Mouse (Mus musculus) intestine, embryonic 15.5 days (tissue): ENCODE results near the gene Insl3. TPM values are rescaled to one million over a fixed set of nuclear protein-coding genes. Genes with fewer than 3 reads are reported as not detected.

Experiments
- ATAC-seq: fragments of 200-750 bp; cut with Nextera tagmentation; 2 replicates; pipeline ENCODE4 v1.8.0; 2017; ENCODE audit warnings: moderate TSS enrichment, moderate library complexity
- H3K27ac ChIP-seq: fragments of 300-500 bp; sonication (generic); 2 replicates; pipeline ENCODE4 v1.5.1; 2015; ENCODE audit warnings: mild to moderate bottlenecking, inconsistent platforms
- H3K27me3 ChIP-seq: fragments of 300-500 bp; sonication (generic); replicated peaks from 2 replicates; pipeline ENCODE4 v1.6.1; 2015; ENCODE audit warnings: inconsistent platforms
- H3K36me3 ChIP-seq: fragments of 300-500 bp; sonication (generic); 2 replicates; pipeline ENCODE4 v1.6.1; 2015; ENCODE audit warnings: inconsistent platforms
- H3K4me1 ChIP-seq: fragments of 300-500 bp; sonication (generic); replicated peaks from 2 replicates; pipeline ENCODE4 v1.6.1; 2015; ENCODE audit warnings: inconsistent platforms
- H3K4me2 ChIP-seq: fragments of 300-500 bp; sonication (generic); replicated peaks from 2 replicates; pipeline ENCODE4 v1.6.1; 2015; ENCODE audit warnings: mild to moderate bottlenecking, inconsistent platforms
- H3K4me3 ChIP-seq: fragments of 300-500 bp; sonication (generic); replicated peaks from 2 replicates; pipeline ENCODE4 v1.5.1; 2015; ENCODE audit warnings: inconsistent platforms
- H3K9ac ChIP-seq: fragments of 300-500 bp; sonication (generic); 2 replicates; pipeline ENCODE4 v1.6.1; 2015; ENCODE audit warnings: inconsistent platforms
- H3K9me3 ChIP-seq: fragments of 300-500 bp; sonication (generic); 2 replicates; pipeline ENCODE4 v1.6.1; 2016; ENCODE audit warnings: inconsistent platforms
- WGBS: fragments of 180-500 bp; shearing (Covaris S2); methylation state at CpG from one replicate; pipeline ENCODE4 v1.1.7; 2015; 5-methylcytosine and 5-hydroxymethylcytosine counted together
- polyA plus RNA-seq: library from polyadenylated mRNA; unstranded; fragments of >200 nt; fragmentation: Nextera tagmentation; extraction: Ambion mirVana; gene quantifications from 2 replicates; pipeline ENCODE4 v1.2.1, GENCODE M21; 2015

Insl3 gene
- polyA plus RNA-seq, 1 experiment from 2014 or later, result 1.2 TPM

GRCm38 (mm10) chr8:71668220-71668975 is 20.6 kb upstream of the Insl3 start:
- peaks cover 19% of the 10 kb centered on the region for H3K27me3 ChIP-seq
- H3K4me1 ChIP-seq, result peaks cover 29% of the 10 kb centered on the region
- H3K9ac ChIP-seq, result no peak overlapping the region
- ATAC-seq, result no peak
- no peaks in the 10 kb centered on the region for H3K36me3 ChIP-seq
- WGBS, result 3% methylated on average over 21 of the region's 21 CpGs
- no peaks in the 10 kb centered on the region for H3K9me3 ChIP-seq
- no peak overlapping the region for H3K27ac ChIP-seq
- peak overlapping the region; percentile 46 for H3K4me2 ChIP-seq
- peak overlapping the region; percentile 5; the same call in 1 of the 2 replicates for H3K4me3 ChIP-seq

- H3K9ac ChIP-seq, result no peak overlapping the region
- peaks cover 29% of the 10 kb centered on the region for H3K4me1 ChIP-seq
- peak overlapping the region; percentile 86 for H3K4me2 ChIP-seq
- peaks cover 13% of the 10 kb centered on the region for H3K27me3 ChIP-seq
- peak overlapping the region; percentile 43 for H3K4me3 ChIP-seq
- ATAC-seq, result no peak
- 13% methylated on average over 9 of the region's 12 CpGs for WGBS
- H3K27ac ChIP-seq, result no peak overlapping the region
- H3K36me3 ChIP-seq, result no peaks in the 10 kb centered on the region
- H3K9me3 ChIP-seq, result no peaks in the 10 kb centered on the region
Measured at GRCm38 (mm10) chr8:71670198-71670597, 18.8 kb upstream of the Insl3 start.

- peak overlapping the region; percentile 43 for H3K4me3 ChIP-seq
- peak overlapping the region; percentile 1; the same call in 1 of the 2 replicates for H3K9ac ChIP-seq
- ATAC-seq, result peak; percentile 38
- no peak overlapping the region for H3K27ac ChIP-seq
- peaks cover 31% of the 10 kb centered on the region for H3K4me1 ChIP-seq
- no peaks in the 10 kb centered on the region for H3K36me3 ChIP-seq
- peak overlapping the region; percentile 86 for H3K4me2 ChIP-seq
- H3K9me3 ChIP-seq, result no peaks in the 10 kb centered on the region
- peaks cover 13% of the 10 kb centered on the region for H3K27me3 ChIP-seq
- WGBS, result under 1% methylated on average over 59 of the region's 64 CpGs
Measured at GRCm38 (mm10) chr8:71670621-71671548, 18.1 kb upstream of the Insl3 start.

- Histone ChIP-seq H3K27me3 (peaks cover 11% of the 10 kb centered on the region), H3K27ac (peak within 1 kb of the TSS; percentile 6; the same call in 1 of the 2 replicates), H3K4me3 (peak within 1 kb of the TSS; percentile 43), H3K4me1 (peaks cover 30% of the 10 kb centered on the region), H3K36me3 (no peaks in the 10 kb centered on the region), H3K4me2 (peak within 1 kb of the TSS; percentile 86), H3K9ac (peak within 1 kb of the TSS; percentile 1; the same call in 1 of the 2 replicates), H3K9me3 (no peaks in the 10 kb centered on the region)
- under 1% methylated on average over 42 of the region's 42 CpGs for WGBS
- ATAC-seq, result peak; percentile 75
Measured at GRCm38 (mm10) chr8:71671549-71671965, 17.5 kb upstream of the Insl3 start, which contains the start of gene Unc13a. Gene Unc13a, minus strand, starts transcription at chr8:71671757.

GRCm38 (mm10) chr8:71672168-71672735 is 16.8 kb upstream of the Insl3 start:
- ATAC-seq, result no peak
- H3K27me3 ChIP-seq, result peaks cover 11% of the 10 kb centered on the region
- no peak overlapping the region for H3K9ac ChIP-seq
- 55% methylated on average over 6 of the region's 6 CpGs for WGBS
- H3K4me1 ChIP-seq, result peaks cover 30% of the 10 kb centered on the region
- peak overlapping the region; percentile 6; the same call in 1 of the 2 replicates for H3K27ac ChIP-seq
- H3K4me2 ChIP-seq, result peak overlapping the region; percentile 86
- H3K9me3 ChIP-seq, result no peaks in the 10 kb centered on the region
- no peaks in the 10 kb centered on the region for H3K36me3 ChIP-seq
- no peak overlapping the region for H3K4me3 ChIP-seq

GRCm38 (mm10) chr8:71674071-71674470 is 14.9 kb upstream of the Insl3 start:
- ATAC-seq, result no peak
- Histone ChIP-seq H3K36me3 (no peaks in the 10 kb centered on the region), H3K4me3 (no peak overlapping the region), H3K27me3 (peaks cover 17% of the 10 kb centered on the region), H3K27ac (no peak overlapping the region), H3K9me3 (no peaks in the 10 kb centered on the region), H3K4me1 (peaks cover 22% of the 10 kb centered on the region), H3K9ac (no peak overlapping the region), H3K4me2 (no peak overlapping the region)
- WGBS, result 51% methylated on average over 2 of the region's 2 CpGs

GRCm38 (mm10) chr8:71675456-71676019 is 13.5 kb upstream of the Insl3 start:
- peak overlapping the region; percentile 69 for H3K4me3 ChIP-seq
- no peaks in the 10 kb centered on the region for H3K36me3 ChIP-seq
- H3K9me3 ChIP-seq, result no peaks in the 10 kb centered on the region
- peak overlapping the region; percentile 86 for H3K27ac ChIP-seq
- peaks cover 29% of the 10 kb centered on the region for H3K4me1 ChIP-seq
- peaks cover 24% of the 10 kb centered on the region for H3K27me3 ChIP-seq
- no peak for ATAC-seq
- peak overlapping the region; percentile 87 for H3K4me2 ChIP-seq
- 38% methylated on average over 9 of the region's 9 CpGs for WGBS
- peak overlapping the region; percentile 81; the same call in 1 of the 2 replicates for H3K9ac ChIP-seq

GRCm38 (mm10) chr8:71676020-71676741 is 12.8 kb upstream of the Insl3 start, which contains the start of gene Jak3:
Gene Jak3, plus strand, starts transcription at chr8:71676296.
- ATAC-seq, result peak; percentile 65
- Histone ChIP-seq H3K36me3 (no peaks in the 10 kb centered on the region), H3K9ac (peak within 1 kb of the TSS; percentile 81), H3K27me3 (peaks cover 26% of the 10 kb centered on the region), H3K27ac (peak within 1 kb of the TSS; percentile 86), H3K9me3 (no peaks in the 10 kb centered on the region), H3K4me2 (peak within 1 kb of the TSS; percentile 87), H3K4me1 (peaks cover 26% of the 10 kb centered on the region), H3K4me3 (peak within 1 kb of the TSS; percentile 69)
- WGBS, result 2% methylated on average over 40 of the region's 40 CpGs

- H3K9me3 ChIP-seq, result no peaks in the 10 kb centered on the region
- peaks cover 32% of the 10 kb centered on the region for H3K27me3 ChIP-seq
- H3K9ac ChIP-seq, result peak overlapping the region; percentile 81
- H3K27ac ChIP-seq, result peak overlapping the region; percentile 86
- no peak for ATAC-seq
- peak overlapping the region; percentile 69 for H3K4me3 ChIP-seq
- H3K4me2 ChIP-seq, result peak overlapping the region; percentile 87
- WGBS, result 55% methylated on average over 9 of the region's 9 CpGs
- peaks cover 25% of the 10 kb centered on the region for H3K4me1 ChIP-seq
- no peaks in the 10 kb centered on the region for H3K36me3 ChIP-seq
Measured at GRCm38 (mm10) chr8:71676803-71677202, 12.2 kb upstream of the Insl3 start.

DNA sequence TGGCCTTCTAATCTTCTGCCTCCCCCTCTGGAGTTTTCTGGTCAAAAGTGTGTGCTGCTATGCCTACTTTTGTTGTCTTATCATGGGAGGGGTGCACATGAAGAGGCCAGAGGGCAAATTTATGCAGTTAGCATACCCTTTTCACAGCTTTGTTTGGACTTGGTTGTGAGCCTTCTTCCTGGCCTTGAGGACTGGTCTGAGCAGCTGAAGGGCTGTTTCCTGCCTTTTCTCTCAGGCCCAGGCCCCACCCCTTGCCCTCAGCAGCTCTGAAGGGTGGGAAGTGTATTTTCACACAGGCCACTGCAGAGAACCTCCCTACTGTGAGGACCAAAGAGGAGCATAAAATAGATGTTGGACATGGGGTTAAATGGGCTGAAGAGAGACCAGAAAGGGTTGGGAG is 11.5 kb upstream of the Insl3 start:
- no peak for ATAC-seq
- Histone ChIP-seq H3K9me3 (no peaks in the 10 kb centered on the region), H3K27ac (no peak overlapping the region), H3K9ac (no peak overlapping the region), H3K4me2 (peak overlapping the region; percentile 87), H3K4me3 (no peak overlapping the region), H3K36me3 (no peaks in the 10 kb centered on the region), H3K27me3 (peaks cover 39% of the 10 kb centered on the region), H3K4me1 (peaks cover 25% of the 10 kb centered on the region)

- peaks cover 46% of the 10 kb centered on the region for H3K27me3 ChIP-seq
- ATAC-seq, result no peak
- no peak overlapping the region for H3K4me2 ChIP-seq
- H3K9me3 ChIP-seq, result no peaks in the 10 kb centered on the region
- no peak overlapping the region for H3K4me3 ChIP-seq
- H3K4me1 ChIP-seq, result peaks cover 25% of the 10 kb centered on the region
- H3K9ac ChIP-seq, result no peak overlapping the region
- no peaks in the 10 kb centered on the region for H3K36me3 ChIP-seq
- 75% methylated on average over 4 of the region's 4 CpGs for WGBS
- H3K27ac ChIP-seq, result no peak overlapping the region
Measured at GRCm38 (mm10) chr8:71678216-71678615, 10.8 kb upstream of the Insl3 start.
